Mouse (Mus musculus): ENCODE measurements around the gene Ptges3l.
"Not testable (repeated sequence)": the region's sequence is repeated elsewhere in the genome, so short reads cannot be mapped to it uniquely, and the experiment has no call there.

The Ptges3l gene

GRCm38 (mm10) chr11:101426165-101426564 is 1.0 kb upstream of the Ptges3l start:
- intact Hi-C loops (cut with DNase I), result no loop called here

DNA sequence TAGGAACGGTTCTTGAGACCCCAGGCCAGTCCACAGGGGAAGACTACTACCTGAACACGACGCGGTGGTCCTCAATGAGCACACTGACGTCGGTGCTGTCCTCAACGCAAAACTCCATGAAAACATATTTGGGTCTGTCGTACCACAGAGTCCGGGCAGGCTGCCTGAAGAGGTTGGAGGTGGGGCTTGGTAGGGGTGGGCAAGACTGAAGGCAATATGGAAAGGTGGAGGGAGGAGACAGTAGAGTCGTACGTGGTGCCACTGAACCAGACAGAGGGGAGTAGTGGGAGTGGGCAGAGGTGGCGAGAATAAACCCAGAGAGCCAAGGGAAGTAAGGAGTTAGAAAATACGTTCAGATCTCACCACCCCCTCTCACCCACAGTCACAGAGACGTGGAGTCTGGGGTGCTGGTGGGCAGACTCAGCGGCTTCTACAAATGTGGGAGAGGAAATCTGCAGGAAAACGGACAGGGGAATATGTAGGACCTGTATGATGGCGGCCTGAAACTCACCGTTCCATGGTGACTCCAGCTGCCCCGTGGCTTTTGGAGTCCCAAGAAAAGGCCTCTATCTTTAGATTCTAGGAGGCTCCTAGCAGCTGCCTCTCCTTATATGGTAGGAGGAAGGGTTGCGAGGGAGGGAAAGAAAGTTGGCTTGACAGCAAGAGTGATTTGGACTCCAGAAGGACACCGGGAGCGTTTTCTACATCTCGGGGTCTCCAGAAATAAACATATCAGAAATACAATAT is 855 bp downstream of the Ptges3l start, which contains the start of gene Gm27029:
TSS of gene Gm27029 (minus strand) at position 692 of the 747 bp plus-strand sequence.
- intact Hi-C loops (cut with DNase I), result no loop called here

- intact Hi-C loops (cut with DNase I), result no loop called here
These were observed 5.0 kb downstream of the Ptges3l start for GRCm38 (mm10) chr11:101420148-101420547.

DNA sequence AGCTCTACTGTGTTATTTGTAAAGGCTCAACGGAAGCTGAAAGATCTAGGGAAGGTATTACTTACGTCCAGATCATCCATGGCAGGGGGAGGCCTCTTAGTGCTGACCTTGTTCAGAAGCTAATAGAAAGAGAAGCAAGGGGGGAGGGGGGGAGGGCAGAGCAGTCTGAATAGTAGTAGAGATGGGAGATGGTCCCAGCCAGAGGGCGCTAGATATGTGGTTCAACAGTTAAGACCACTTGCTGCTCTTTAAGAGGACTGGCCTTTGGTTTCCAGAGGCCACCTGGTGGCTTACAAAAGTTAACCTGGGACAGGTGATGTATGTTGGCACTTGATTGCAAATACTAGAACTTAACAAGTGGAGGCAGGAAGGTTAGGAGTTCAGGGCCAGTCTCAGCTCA is 5.5 kb downstream of the Ptges3l start:
- intact Hi-C loops (cut with DNase I), result no loop called here

DNA sequence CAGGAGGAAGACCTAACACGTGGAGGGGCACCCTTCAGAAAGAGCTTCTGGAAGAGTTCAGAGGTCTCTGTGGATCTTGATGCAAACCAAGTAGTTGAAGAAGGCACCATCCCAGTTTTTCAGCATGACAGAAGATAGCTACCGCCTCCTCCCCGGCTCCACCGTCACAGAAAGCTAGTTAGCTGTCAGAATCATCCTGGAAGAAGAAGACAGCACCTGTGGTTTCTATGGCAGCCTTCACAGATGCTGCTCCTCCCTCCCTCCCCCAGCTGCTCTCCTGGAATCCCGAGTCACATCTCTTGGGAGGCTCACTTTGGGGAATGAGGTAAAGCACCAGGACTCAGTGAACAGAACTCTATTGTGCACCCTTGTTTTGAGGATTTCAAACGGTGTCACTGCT is 6.1 kb downstream of the Ptges3l start:
- intact Hi-C loops (cut with DNase I), result no loop called here

- intact Hi-C loops (cut with DNase I), result no loop called here
These were observed 7.9 kb downstream of the Ptges3l start, which contains the start of gene Aarsd1 for GRCm38 (mm10) chr11:101417101-101417855. Gene Aarsd1 (minus strand): TSS chr11:101417615.

- intact Hi-C loops (cut with DNase I), result no loop called here
These were observed 8.6 kb downstream of the Ptges3l start for GRCm38 (mm10) chr11:101416433-101417100.

GRCm38 (mm10) chr11:101415306-101415705 is 9.8 kb downstream of the Ptges3l start:
- intact Hi-C loops (cut with DNase I), result no loop called here

- intact Hi-C loops (cut with DNase I), result loop anchor here (1.0 to 10.0 kb wide), 3 partner anchors 72 to 190 kb away; no protein-coding TSS in a partner anchor
These were observed 30.0 kb downstream of the Ptges3l start for GRCm38 (mm10) chr11:101395110-101395509.

GRCm38 (mm10) chr11:101381817-101382216 is 43.3 kb downstream of the Ptges3l start:
- intact Hi-C loops (cut with DNase I), result no loop called here

- intact Hi-C loops (cut with DNase I), result no loop called here
These were observed 46.2 kb downstream of the Ptges3l start for GRCm38 (mm10) chr11:101378926-101379325.

DNA sequence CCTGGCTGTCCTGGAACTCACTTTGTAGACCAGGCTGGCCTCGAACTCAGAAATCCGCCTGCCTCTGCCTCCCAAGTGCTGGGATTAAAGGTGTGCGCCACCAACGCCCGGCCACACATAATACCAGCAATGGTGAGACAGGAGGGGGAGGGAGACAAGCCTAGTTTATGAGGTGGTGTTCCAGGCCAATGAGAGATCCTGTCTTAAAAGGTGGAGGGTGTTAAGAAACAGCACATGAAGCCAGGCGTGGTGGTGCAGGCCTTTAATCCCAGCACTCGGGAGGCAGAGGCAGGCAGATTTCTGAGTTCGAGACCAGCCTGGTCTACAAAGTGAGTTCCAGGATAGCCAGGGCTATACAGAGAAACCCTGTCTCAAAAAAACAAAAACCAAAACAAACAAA is 46.9 kb downstream of the Ptges3l start:
- intact Hi-C loops (cut with DNase I), result not testable (repeated sequence)

- intact Hi-C loops (cut with DNase I), result no loop called here
These were observed 50.7 kb downstream of the Ptges3l start for GRCm38 (mm10) chr11:101374421-101374938.

- intact Hi-C loops (cut with DNase I), result no loop called here
These were observed 55.0 kb downstream of the Ptges3l start for GRCm38 (mm10) chr11:101370141-101370540.

Small RNA genes within 50 kb of the gene (microRNA-seq; reads per million reads assigned to microRNA genes)
- gene Mir6929, result 0.11 to 0.62 reads per million in 2 experiments

Data from adrenal gland (tissue).